Mouse (Mus musculus): ENCODE measurements around the gene Atp6v0c. TPM values are rescaled to one million over a fixed set of nuclear protein-coding genes. Genes with fewer than 3 reads are reported as not detected.

Gene Atp6v0c
- polyA plus RNA-seq, 1 experiment from 2014 or later = 627 TPM

DNA sequence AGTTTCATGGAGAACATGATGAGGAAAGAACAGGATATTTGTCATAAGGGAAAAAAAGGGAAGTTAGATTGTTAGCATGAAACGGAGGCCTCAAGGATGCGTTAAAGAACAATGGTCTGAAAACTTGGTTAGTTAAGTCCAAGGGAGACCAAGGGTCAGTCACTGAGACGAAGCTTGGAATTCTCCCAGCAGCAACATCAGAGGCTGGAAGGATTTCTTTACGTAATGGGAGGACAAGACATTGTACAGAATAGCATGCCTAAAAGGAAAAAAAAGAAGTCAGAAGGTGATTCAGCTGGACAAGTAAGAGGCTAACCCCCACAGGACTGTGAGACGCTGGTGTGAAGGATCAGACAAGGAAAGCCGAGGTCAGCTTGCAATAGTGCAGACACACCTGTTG is 2.4 kb downstream of the Atp6v0c start:
- no peak overlapping the region for H3K9ac ChIP-seq (ENCODE audit: low read length)
- no peaks in the 10 kb centered on the region for H3K9me3 ChIP-seq (ENCODE audit: control insufficient read depth, low read length)
- H3K36me3 ChIP-seq (ENCODE audit: control insufficient read depth, insufficient read depth, low read length) = 0 out of 2 replicates have a peak, but pooled peaks cover 4% of the 10 kb centered on the region
- no peaks in the 10 kb centered on the region for H3K27me3 ChIP-seq (ENCODE audit: control insufficient read depth, insufficient read depth, low read length)
- ATAC-seq (ENCODE audit: low FRiP score, low TSS enrichment) = no peak
- H3K4me2 ChIP-seq (replicated peaks; ENCODE audit: low read depth) = no peak overlapping the region
- WGBS = 75% methylated on average over 6 of the region's 6 CpGs
- no peak for DNase-seq (ENCODE audit: low spot score)
- no peak overlapping the region for H3K4me3 ChIP-seq (ENCODE audit: low read depth, low read length)
- no peak for TF ChIP-seq EP300 (optimal IDR thresholded peaks at IDR 0.05)
- H3K27ac ChIP-seq (replicated peaks) = no peak overlapping the region
- H3K4me1 ChIP-seq (replicated peaks; ENCODE audit: control insufficient read depth, insufficient read depth) = no peaks in the 10 kb centered on the region; the same call in none of the 2 replicates

DNA sequence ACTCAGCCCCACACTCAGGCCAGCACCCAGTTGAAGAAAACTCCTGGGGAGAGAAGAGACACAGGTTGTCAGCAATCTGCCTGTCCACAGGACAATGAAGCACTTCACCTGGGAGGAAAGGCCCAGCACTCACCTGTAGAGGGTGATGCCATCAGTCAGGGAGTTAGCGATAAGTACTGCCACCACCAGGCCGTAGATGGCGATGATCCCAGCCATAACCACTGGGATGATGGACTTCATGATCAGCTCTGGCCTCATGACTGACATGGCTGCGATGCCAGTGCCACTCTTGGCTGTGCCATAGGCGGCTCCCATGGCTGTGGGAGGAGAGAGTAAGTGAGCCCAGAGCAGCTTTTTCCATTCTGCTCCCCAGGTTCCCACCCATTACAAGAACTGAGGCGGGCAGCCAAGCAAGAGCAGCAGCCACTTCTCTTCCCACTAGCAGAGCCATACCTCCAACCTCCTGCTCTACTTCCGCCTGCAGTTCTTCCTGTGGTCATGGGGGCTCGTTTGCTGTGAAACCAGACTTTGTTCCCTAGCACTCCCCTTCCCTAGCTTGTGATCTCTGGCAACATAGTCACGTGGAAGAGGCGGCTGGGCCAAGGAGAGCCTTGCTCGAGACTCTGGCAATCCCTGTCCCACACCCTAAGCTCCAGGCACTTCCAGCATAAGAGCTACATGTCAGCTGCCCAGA is 4.8 kb downstream of the Atp6v0c start:
- H3K9ac ChIP-seq (ENCODE audit: low read length) = no peak overlapping the region
- H3K36me3 ChIP-seq (ENCODE audit: control insufficient read depth, insufficient read depth, low read length) = 0 out of 2 replicates have a peak, but pooled peaks cover 4% of the 10 kb centered on the region
- H3K4me3 ChIP-seq (ENCODE audit: low read depth, low read length) = no peak overlapping the region
- WGBS = 74% methylated on average over 11 of the region's 11 CpGs
- no peak for DNase-seq (ENCODE audit: low spot score)
- no peak for ATAC-seq (ENCODE audit: low FRiP score, low TSS enrichment)
- H3K9me3 ChIP-seq (ENCODE audit: control insufficient read depth, low read length) = no peaks in the 10 kb centered on the region
- no peak for TF ChIP-seq EP300 (optimal IDR thresholded peaks at IDR 0.05)
- peak; percentile 35 for TF ChIP-seq CTCF (IDR thresholded peaks at IDR 0.05; ENCODE audit: low read depth)
- H3K4me2 ChIP-seq (replicated peaks; ENCODE audit: low read depth) = no peak overlapping the region
- H3K4me1 ChIP-seq (replicated peaks; ENCODE audit: control insufficient read depth, insufficient read depth) = no peaks in the 10 kb centered on the region; the same call in none of the 2 replicates
- H3K27me3 ChIP-seq (ENCODE audit: control insufficient read depth, insufficient read depth, low read length) = no peaks in the 10 kb centered on the region
- H3K27ac ChIP-seq (replicated peaks) = no peak overlapping the region; the same call in 1 of the 2 replicates

- Histone ChIP-seq H3K4me1 (replicated peaks; ENCODE audit: control insufficient read depth, insufficient read depth) (no peaks in the 10 kb centered on the region; the same call in none of the 2 replicates), H3K9me3 (ENCODE audit: control insufficient read depth, low read length) (no peaks in the 10 kb centered on the region), H3K4me3 (ENCODE audit: low read depth, low read length) (peak within 1 kb of the TSS; percentile 63), H3K27ac (replicated peaks) (peak within 1 kb of the TSS; percentile 89), H3K36me3 (ENCODE audit: control insufficient read depth, insufficient read depth, low read length) (0 out of 2 replicates have a peak, but pooled peaks cover 4% of the 10 kb centered on the region), H3K4me2 (replicated peaks; ENCODE audit: low read depth) (peak within 1 kb of the TSS; percentile 94), H3K27me3 (ENCODE audit: control insufficient read depth, insufficient read depth, low read length) (no peaks in the 10 kb centered on the region), H3K9ac (ENCODE audit: low read length) (peak within 1 kb of the TSS; percentile 74)
- WGBS = under 1% methylated on average over 47 of the region's 47 CpGs
- TF ChIP-seq EP300 (optimal IDR thresholded peaks at IDR 0.05) = peak; percentile 90
- 0 out of 2 replicates have a peak, but pooled peaks have one; percentile 6 for TF ChIP-seq CTCF (IDR thresholded peaks at IDR 0.05; ENCODE audit: low read depth)
- peak; percentile 97 for DNase-seq (ENCODE audit: low spot score)
- peak; percentile 84 for ATAC-seq (ENCODE audit: low FRiP score, low TSS enrichment)
These were observed 6.1 kb downstream of the Atp6v0c start, which contains the start of gene Amdhd2 for GRCm38 (mm10) chr17:24163176-24163962. Gene Amdhd2 (minus strand): TSS chr17:24163766.

DNA sequence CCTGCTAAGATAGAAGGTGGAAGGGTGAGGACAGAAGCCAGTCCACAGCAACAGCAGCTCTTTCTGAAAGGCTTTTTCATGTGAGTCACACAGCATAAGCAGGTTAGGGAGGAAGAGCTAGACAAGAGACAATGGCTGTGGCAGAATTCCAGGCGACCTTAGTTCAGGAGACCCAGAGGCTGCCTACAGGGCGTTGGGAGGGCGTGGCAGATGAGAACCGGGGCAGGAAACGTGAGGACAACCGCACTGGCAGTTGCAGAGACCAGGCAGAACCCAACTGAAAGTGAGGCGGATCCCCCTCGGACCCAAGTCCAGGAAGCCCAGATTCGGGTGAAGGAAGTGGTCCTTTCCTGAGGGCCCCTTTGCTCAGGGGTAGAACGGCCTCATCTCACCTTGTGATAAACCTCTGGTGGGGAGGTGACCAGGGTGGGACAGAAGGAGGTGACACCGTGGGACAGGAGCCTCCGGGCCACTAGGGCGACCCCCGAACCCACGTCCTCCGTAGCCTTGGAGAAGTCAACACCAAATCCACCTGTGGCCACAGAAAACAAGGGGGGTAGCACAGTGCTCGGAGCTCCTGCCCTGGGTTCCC is 6.8 kb downstream of the Atp6v0c start:
- peaks cover 8% of the 10 kb centered on the region; the same call in 1 of the 2 replicates for H3K36me3 ChIP-seq (ENCODE audit: control insufficient read depth, insufficient read depth, low read length)
- peak overlapping the region; percentile 89 for H3K27ac ChIP-seq (replicated peaks)
- DNase-seq (ENCODE audit: low spot score) (peak; percentile 66), ATAC-seq (ENCODE audit: low FRiP score, low TSS enrichment) (peak; percentile 10; the same call in 1 of the 2 replicates)
- H3K4me3 ChIP-seq (ENCODE audit: low read depth, low read length) = peak overlapping the region; percentile 63
- WGBS = 19% methylated on average over 17 of the region's 17 CpGs
- no peaks in the 10 kb centered on the region for H3K27me3 ChIP-seq (ENCODE audit: control insufficient read depth, insufficient read depth, low read length)
- no peak for TF ChIP-seq EP300 (optimal IDR thresholded peaks at IDR 0.05)
- TF ChIP-seq CTCF (IDR thresholded peaks at IDR 0.05; ENCODE audit: low read depth) = no peak
- H3K9ac ChIP-seq (ENCODE audit: low read length) = peak overlapping the region; percentile 74
- H3K4me2 ChIP-seq (replicated peaks; ENCODE audit: low read depth) = peak overlapping the region; percentile 94
- H3K9me3 ChIP-seq (ENCODE audit: control insufficient read depth, low read length) = no peaks in the 10 kb centered on the region
- H3K4me1 ChIP-seq (replicated peaks; ENCODE audit: control insufficient read depth, insufficient read depth) = no peaks in the 10 kb centered on the region; the same call in none of the 2 replicates

GRCm38 (mm10) chr17:24161466-24161865 is 8.0 kb downstream of the Atp6v0c start:
- ATAC-seq (ENCODE audit: low FRiP score, low TSS enrichment) (no peak), DNase-seq (ENCODE audit: low spot score) (no peak)
- Histone ChIP-seq H3K9ac (ENCODE audit: low read length) (no peak overlapping the region), H3K9me3 (ENCODE audit: control insufficient read depth, low read length) (no peaks in the 10 kb centered on the region), H3K4me2 (replicated peaks; ENCODE audit: low read depth) (no peak overlapping the region), H3K27me3 (ENCODE audit: control insufficient read depth, insufficient read depth, low read length) (no peaks in the 10 kb centered on the region), H3K27ac (replicated peaks) (no peak overlapping the region), H3K4me1 (replicated peaks; ENCODE audit: control insufficient read depth, insufficient read depth) (no peaks in the 10 kb centered on the region; the same call in none of the 2 replicates), H3K4me3 (ENCODE audit: low read depth, low read length) (no peak overlapping the region), H3K36me3 (ENCODE audit: control insufficient read depth, insufficient read depth, low read length) (peaks cover 4% of the 10 kb centered on the region; the same call in 1 of the 2 replicates)
- TF ChIP-seq CTCF (IDR thresholded peaks at IDR 0.05; ENCODE audit: low read depth) (no peak), EP300 (optimal IDR thresholded peaks at IDR 0.05) (no peak)
- WGBS = 72% methylated on average over 5 of the region's 5 CpGs
